Mouse (Mus musculus) bone marrow, adult 2 months (tissue): ENCODE results near the gene Pcbp3.
"Not testable (repeated sequence)": the region's sequence is repeated elsewhere in the genome, so short reads cannot be mapped to it uniquely, and the experiment has no call there.

ENCODE experiments used
- CTCF ChIP-seq: fragments of 200-500 bp; IDR thresholded peaks from 2 replicates; pipeline ENCODE4 v1.5.1; 2011; ENCODE audit warnings: low read length, control low read depth; ENCODE audit not compliant: control insufficient read depth, insufficient read depth
- POLR2A ChIP-seq: fragments of 200-500 bp; IDR thresholded peaks from 2 replicates; pipeline ENCODE4 v1.6.1; 2011; ENCODE audit warnings: low read depth, mild to moderate bottlenecking, control low read depth, low read length, borderline replicate concordance; ENCODE audit not compliant: control insufficient read depth

- not testable (repeated sequence) for TF ChIP-seq CTCF, POLR2A
These were observed 217.4 kb downstream of the Pcbp3 start for GRCm38 (mm10) chr10:76744267-76744666.
